Mouse (Mus musculus) CD4-positive naive resting alpha-beta T cell, adult 76 days (primary cell): ENCODE data around the gene Vmn2r124. TPM values are rescaled to one million over a fixed set of nuclear protein-coding genes. Genes with fewer than 3 reads are reported as not detected.

Experiments
- total RNA-seq: library from RNA; stranded (reverse); gene quantifications from one replicate; pipeline ENCODE4 v1.2.4, GENCODE M21; 2023

Gene Vmn2r124
- total RNA-seq, result not detected

DNA sequence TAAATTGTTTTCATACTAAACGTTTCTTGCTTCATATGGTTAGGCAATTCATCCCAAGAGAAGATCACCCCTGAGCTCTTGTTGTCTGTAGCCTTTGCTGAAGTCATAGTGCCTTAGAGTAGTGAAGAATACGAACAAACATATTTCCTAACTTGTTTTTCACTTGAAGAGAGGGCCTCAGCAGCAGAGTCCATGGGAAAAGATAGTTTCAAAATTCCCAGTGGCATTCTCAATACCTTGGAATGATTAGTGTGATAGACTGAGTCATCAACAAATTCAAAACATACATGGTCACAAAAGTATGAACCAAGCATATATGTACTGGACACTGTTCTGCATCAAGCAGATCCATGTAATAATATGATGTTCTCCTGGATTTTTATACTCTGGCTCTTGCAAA is at the start of gene Vmn2r124:
TSS of gene Vmn2r124 (plus strand) at position 301 of the 400 bp plus-strand sequence.

DNA sequence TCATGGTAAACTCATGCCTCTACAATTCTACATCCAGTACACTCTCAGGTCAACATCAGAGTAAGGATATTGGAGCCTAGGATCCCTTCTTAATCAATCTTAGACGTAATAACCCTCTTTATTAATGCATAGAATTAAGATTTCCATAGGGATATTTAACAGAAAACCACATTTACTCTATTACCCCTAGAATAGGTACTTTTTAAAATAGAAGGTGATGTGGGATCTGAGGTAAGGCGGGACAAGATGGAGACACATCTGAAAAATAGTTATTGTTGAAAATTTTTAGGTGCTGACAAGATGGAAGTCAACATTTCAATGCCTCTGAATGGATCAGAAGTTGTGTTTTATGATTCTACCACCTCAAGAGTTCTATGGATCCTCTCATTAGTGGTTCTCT is 27.8 kb upstream of the Vmn2r124 start, which contains the start of gene Fpr-rs4:
TSS of gene Fpr-rs4 (plus strand) at position 301 of the 400 bp plus-strand sequence.

DNA sequence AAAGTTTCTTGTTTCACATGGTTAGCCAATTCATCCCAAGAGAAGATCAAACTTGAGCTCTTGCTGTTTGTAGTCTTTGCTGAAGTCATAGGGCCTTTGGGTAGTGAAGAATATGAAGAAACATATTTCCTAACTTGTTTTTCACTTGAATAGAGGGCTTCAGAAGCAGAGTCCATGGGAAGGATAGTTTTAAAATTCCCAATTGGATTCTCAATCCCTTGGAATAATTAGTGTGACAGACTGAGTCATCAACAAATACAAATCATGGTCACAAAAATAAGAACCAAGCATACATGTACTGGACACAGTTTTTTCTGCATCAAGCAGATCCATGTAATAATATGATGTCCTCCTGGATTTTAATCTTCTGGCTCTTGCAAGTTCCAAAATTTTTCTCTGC is 35.5 kb downstream of the Vmn2r124 start, which contains the start of gene Vmn2r91:
TSS of gene Vmn2r91 (plus strand) at position 301 of the 400 bp plus-strand sequence.

Other genes starting within 250 kb of the Vmn2r124 start
- 3.1 TPM for gene Spaca6, start 222.3 kb upstream of the Vmn2r124 start, total RNA-seq
- not detected for gene Has1, start 194.2 kb upstream of the Vmn2r124 start, total RNA-seq
- gene Fpr1, start 165.5 kb upstream of the Vmn2r124 start, total RNA-seq, result 0.73 TPM
- gene Fpr2, start 161.6 kb upstream of the Vmn2r124 start, total RNA-seq, result not detected
- gene Fpr3, start 161.6 kb upstream of the Vmn2r124 start, total RNA-seq, result not detected
- gene Fpr-rs4, start 27.7 kb upstream of the Vmn2r124 start, total RNA-seq, result not detected
- gene Vmn2r91, start 35.6 kb downstream of the Vmn2r124 start, total RNA-seq, result not detected
- gene Vmn2r92, start 102.5 kb downstream of the Vmn2r124 start, total RNA-seq, result not detected
- not detected for gene Vmn2r94, start 228.3 kb downstream of the Vmn2r124 start, total RNA-seq
- not detected for gene Vmn2r93, start 248.7 kb downstream of the Vmn2r124 start, total RNA-seq